8 mouse cellular contexts compared by ENCODE assay signal in the genomic region with DNA sequence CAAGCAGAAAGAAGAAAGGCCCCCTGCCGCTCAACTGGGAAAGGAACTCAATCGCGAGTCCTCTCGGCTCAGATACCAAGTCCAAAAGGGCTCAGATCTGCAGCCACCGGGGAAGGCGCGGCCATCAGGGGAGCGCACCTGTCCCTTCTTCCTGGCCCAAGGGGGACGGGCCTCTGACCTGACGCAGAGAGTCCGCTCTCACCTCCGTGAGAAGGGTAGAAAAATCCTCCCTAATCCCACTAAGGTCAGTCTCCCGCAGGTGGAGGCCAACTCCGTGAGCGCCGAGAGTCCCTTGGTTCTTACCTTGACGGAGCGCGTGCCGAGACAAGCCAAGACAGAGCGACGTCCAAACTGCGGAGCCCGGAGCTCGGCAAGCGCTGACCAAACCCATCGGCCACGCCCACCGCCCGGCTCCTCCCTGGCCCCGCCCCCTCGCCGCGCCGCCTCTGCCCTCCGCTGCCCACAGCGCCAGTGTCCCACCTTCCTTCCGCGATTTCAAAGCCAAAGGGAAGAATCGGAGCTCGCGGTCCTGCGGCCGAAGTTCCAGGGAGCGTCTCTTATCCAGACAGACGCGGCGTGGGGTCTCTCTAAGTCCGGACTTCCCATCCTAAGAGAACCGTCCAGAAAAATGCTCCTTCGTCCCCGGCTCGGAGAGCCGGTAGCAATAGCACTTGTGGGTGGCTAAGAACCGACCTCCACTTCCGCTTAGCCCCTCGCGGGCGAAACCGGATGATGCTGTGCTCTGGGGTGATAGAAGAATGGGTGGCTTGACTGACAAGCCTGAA. TPM values are rescaled to one million over a fixed set of nuclear protein-coding genes. Genes with fewer than 3 reads are reported as not detected.
DNase-seq lines count a peak whose midpoint lies in the region; ATAC-seq lines count a peak whose summit lies in the region.

A gene (minus strand): TSS at position 393 of the 785 bp plus-strand sequence.

- H3K27ac ChIP-seq in hindbrain, embryonic 11.5 days (ENCODE audit: low read depth, low read length), result no peak within 1 kb of the TSS

- no peaks in the 10 kb centered on the region for H3K4me1 ChIP-seq in hindbrain, embryonic 11.5 days (replicated peaks; ENCODE audit: control insufficient read depth, insufficient read depth, low read length)

- H3K4me2 ChIP-seq in hindbrain, embryonic 11.5 days (replicated peaks; ENCODE audit: low read depth, low read length), result peak within 1 kb of the TSS; percentile 64

- peak within 1 kb of the TSS; percentile 44 for H3K4me3 ChIP-seq in hindbrain, embryonic 11.5 days (ENCODE audit: low read depth, low read length)

- peaks cover 15% of the 10 kb centered on the region for H3K27me3 ChIP-seq in hindbrain, embryonic 11.5 days (ENCODE audit: control insufficient read depth, insufficient read depth, low read length)

- H3K9ac ChIP-seq in hindbrain, embryonic 11.5 days (ENCODE audit: low read depth, low read length), result peak within 1 kb of the TSS; percentile 56

- H3K36me3 ChIP-seq in hindbrain, embryonic 11.5 days (ENCODE audit: control insufficient read depth, insufficient read depth, low read length), result no peaks in the 10 kb centered on the region

- WGBS in hindbrain, embryonic 11.5 days, result under 1% methylated on average over 60 of the region's 60 CpGs

- peak; percentile 92 for DNase-seq in Muller cell, postnatal 12 days (ENCODE audit: inconsistent ontology term)
- DNase-seq in cerebellum, postnatal 10 days, result peak; percentile 95 to 96
- peak; percentile 33 to 76 for DNase-seq in frontal cortex, adult 2 months (ENCODE audit: extremely low spot score in 1 of 2, low spot score in 1 of 2)
- peak; percentile 92 for DNase-seq in hindbrain, embryonic 11.5 days (ENCODE audit: low spot score)
- peak; percentile 44 to 72 for DNase-seq in layer of hippocampus, postnatal 25 days (ENCODE audit: extremely low spot score in 1 of 2, low spot score in 1 of 2)
- peak; percentile 93 for DNase-seq in lung, postnatal 25 days (ENCODE audit: low spot score)
- DNase-seq in retina, adult 2 months (ENCODE audit: low read depth, low spot score), result peak; percentile 65
- peak; percentile 88 to 92 for DNase-seq in thymus, postnatal 36 days

- H3K9me3 ChIP-seq in hindbrain, embryonic 11.5 days (ENCODE audit: control insufficient read depth, low read length), result no peaks in the 10 kb centered on the region

- peak; percentile 95 for ATAC-seq in hindbrain, embryonic 11.5 days (ENCODE audit: low FRiP score)

RNA-seq across cellular contexts. Expression of the gene that starts here (rescaled TPM):
- polyA plus RNA-seq in frontal cortex, adult 2 months (2012; rRNA removed), result 2.6 and 3.2 TPM in 2 replicates
- polyA plus RNA-seq in hindbrain, embryonic 11.5 days (2014; fragmentation: Nextera tagmentation; extraction: Ambion mirVana), result 5.3 and 5.4 TPM in 2 replicates
- total RNA-seq in layer of hippocampus, postnatal 25 days (2021), result 1 to 10 TPM in 1 of 2 experiments, under 1 TPM in 1; 0.94 to 1.4 TPM
